Mouse (Mus musculus) thymus, adult 18-20 months (tissue): ENCODE measurements around the gene Zfp9.

ENCODE experiments used
- DNase-seq, 2 experiments: peaks; one replicate each; pipeline ENCODE4 v3.0.0; 2022; ENCODE audit warnings: mixed read lengths in 2 of 2

Zfp9 gene

DNA sequence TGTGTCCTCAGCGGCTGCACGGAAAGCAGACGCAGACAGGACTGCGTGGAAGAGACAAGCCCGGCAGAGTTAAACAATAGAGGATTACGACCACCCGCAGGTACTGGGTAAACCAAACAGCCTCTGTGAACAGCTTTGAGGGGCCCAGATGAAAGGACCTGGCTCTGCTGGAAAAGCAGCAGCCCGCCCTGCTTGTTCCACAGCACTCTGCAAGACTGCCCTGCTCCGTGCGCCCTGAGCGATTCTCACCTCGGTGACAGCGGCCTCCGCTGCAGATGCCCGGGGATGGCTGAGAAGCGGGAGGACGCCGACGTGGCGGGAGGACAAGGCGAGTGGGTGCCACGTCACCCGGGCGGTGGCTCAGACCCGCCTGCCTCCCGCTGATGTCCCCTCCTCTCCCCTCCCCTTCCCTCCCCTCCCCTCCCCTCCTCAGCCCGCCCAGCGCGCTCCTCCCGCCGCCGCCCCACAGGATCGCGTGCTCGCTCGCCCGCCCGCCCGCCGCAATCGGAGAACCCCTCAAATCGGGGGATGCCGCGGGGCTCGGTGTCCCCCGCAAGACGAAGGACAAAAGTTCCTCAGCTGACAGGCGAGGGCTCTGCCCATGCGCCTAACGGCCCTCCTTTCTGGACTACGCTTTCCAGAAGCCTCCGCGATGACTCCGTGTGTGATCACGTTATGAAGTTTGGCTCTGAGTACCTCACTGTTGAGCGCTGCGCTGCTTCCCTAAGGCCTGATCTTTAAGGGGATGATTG lies at the start of gene Zfp9:
Gene Zfp9 (minus strand): TSS at position 364 of the 752 bp plus-strand sequence.
- peak; percentile 17 to 20 for DNase-seq

DNA sequence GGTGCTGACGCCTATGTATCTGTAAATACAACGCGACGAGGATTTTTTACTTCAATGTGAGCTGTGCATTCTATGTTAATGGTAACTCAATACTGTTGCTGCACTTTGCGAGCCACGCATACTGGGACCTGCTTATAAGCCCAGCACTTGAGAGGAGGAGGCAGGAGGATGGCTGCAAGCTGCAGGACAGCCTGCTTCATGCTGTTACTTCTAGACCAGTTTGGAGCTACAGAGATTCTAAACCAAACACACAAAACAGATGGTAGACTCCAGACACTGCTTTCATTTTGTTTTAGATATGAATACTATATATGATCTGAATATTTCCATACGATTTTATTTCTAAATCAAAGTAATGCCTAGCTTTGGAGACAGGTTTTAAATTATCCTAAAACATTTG lies 41.5 kb upstream of the Zfp9 start:
- DNase-seq: no peak

DNA sequence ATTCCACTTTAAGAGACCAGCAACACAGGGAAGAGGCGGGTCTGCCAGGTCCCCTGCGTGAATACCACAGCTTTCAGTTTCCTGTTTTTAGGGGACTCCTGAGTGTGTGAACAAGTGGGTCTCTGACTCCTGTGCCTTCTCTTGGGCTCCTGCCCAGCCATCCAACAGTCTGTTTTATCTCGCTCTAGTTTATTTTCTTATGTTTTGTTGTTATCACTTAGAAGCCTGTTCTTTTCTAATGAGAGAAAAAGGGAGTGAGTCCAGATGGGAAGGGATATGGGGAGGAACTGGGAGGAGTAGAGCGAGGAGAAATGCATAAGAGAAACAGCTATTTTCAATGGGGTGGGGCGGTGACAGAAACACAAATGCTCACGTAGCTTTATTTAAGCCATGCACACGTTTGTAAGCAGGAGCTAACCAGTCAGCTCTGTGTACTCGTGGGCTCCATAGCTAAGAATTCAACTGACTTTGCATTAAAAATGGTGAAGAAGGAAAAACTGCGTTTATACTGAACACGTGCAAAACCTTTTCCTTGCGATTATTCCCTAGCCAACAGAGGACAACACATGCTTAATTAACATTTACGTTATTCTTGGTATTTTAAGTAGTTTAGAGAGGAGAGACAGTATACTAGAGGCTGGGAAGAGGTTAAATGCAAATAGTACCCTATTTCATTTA lies 34.4 kb upstream of the Zfp9 start:
- no peak for DNase-seq

DNA sequence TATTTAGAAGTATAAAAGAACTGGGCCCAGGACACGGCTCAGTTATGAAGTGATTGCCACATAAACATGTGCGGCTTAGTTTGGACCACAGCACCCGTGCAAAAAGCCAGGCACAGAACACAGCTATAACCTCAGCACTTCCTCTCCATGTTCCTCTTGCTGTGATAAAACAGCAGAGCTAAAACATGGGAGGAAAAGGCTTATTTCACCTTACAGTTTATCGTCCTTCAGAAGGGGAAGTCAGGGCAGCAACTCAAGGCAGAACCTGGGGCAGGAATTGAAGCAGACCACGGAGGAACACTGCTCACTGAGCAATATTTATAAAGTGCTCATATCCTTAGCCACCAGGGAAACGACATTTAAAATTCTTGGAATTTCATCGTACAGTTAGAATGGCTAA lies 19.9 kb upstream of the Zfp9 start:
- no peak for DNase-seq

DNA sequence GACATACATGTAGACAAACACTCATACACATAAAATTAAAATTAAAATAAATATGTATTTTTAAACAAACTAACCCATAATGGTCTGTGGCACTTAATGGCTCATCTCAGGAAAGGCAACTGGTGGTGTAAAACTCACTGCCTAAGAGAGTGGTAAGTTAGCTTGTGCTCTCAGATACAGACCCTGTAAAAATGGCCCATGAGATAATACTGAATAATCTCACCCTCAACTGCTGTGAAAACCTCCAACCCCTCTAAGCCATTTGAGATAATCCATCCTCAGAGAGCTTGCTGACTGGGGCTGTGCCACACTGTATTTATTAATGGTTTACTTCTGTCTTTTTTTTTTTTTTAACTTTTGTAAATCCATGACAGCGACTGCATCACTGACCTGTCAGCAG lies 3.0 kb upstream of the Zfp9 start:
- DNase-seq: no peak

DNA sequence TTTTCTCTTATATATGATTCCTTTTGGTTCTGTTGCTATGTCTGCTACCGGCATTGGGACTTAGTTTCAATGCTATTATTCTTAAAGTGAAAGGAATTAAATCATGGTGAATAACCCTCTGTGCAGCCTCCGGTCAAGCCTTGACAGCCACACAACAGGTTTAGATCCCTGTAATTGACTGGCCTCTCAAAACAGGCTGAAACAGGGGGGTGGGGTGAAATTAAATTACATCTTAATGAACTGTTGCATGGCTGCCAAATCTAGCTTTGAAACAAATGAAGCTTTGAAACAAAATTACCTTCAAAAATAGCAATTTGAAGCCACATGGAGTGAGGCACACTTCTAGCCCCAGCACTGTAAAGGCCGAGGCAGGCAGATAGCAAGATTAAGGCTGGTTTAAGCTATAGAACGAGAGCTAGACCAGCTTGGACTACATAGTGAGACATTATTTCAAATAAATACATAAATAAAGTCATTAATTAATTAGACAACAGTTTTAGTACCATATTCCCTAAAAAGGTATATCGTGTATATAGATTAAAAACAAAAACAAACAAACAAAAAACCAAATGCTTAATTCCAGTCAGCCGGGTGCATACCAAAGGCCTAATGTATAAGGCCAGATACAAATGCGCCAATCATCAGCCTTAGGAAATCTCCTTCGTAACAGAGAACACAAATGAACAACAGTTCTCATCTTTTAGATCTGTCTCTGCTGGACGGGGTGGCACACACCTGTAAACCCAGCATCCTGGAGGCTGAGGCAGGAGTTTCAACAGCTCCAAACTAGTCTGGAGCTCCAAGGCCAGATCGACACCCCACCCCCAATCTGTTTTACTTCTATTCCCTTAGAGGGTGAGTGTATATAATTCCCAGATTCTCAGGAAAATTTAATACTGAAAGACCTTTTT lies 990 bp downstream of the Zfp9 start:
- no peak for DNase-seq

DNA sequence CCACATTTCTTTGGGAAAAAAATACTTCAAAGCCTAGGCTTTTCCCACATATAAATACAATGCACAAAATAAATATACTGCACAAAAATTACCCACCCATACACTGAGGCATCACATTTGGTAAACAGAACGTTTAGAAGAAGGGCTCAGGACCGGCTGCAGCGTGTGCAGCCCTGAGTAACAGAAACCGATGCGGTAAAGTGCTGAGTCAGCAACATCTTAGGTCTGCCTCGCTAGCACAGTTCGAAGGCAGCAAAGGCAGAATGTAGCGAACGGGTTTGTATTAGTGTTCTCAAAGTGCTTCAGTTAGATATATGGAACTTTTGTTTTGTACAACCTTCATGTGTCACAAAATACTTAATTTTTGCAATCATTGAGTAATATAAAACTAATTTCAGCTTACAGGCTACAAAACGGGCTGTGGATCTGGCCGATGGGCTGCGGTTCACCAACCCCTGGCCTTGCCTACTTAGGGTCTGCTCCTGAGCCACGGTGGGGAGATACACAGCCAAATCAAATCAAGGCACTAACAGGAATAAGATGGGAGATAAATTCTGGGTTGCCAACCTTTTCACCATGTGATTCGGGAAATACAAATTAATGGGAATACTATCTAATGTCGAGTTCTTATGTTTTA lies 16.9 kb downstream of the Zfp9 start:
- no peak for DNase-seq

DNA sequence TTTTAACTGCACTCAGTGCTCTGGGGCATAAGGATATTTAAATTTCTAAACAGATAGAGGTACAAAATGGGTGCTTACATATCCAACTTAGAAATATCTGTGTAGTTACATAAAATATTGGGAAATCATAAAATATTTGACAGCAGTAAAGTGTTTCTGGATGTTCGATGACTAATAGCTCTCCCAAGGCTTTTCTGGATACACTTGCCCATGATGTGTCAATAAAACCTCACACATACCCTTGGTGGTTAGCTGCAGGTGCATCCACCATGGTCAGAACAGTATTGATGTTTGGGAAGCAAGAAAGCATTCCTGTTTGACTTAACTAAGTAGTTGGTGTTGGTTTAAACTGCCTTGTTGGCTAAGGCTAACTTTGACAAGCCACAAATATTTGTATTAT lies 21.4 kb downstream of the Zfp9 start:
- no peak for DNase-seq

DNA sequence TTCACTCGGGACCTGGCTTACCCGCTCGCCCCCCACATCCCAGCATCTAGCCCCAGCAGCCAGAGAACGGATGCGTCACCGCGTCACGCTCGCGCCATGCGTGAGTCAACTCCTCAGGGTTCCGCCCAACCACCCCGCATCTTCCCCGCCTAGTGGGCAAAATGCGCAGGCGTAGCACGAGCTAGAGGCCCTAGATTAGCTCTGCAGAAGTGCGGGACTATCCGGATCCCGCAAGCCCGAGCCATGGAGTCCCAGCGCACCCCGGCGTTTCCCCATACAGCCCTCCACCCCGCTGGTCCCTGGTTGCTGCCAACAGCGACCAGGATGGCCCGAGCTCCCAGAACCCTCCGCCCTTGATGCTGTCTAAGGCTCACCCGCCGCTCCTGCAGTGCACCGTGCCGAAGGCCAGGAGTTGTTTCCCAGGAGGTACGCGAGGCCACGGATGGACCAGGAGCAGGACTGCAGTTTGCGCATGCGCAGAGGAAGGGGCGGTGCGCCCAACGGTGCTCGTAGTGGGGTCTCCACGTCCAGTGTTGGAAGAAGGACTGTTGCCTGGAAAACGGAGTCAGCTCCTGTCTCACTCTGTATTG lies 24.0 kb downstream of the Zfp9 start, which contains the start of gene Zfp248:
Gene Zfp248 (minus strand): TSS at position 487 of the 590 bp plus-strand sequence.
- peak; percentile 60 to 63 for DNase-seq

DNA sequence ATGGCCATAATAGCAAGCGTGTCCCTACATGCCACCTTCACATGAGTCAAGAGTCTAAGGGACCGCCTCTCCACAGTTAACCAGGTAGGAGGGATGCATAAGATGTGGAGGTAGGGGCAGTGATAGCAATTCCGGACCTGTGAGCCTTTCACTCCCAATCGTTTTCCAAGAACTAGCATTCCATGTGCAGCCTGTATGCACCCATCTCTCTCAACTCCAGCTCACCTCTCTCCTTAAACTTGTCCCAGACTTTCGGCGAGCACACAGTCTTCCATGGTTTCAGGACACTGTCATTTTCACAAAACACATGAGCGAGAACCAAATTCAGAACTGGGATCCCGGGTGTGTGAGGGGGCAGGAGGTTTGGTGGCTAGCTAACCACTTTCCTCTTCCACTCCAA lies 24.7 kb downstream of the Zfp9 start:
- DNase-seq: no peak

DNA sequence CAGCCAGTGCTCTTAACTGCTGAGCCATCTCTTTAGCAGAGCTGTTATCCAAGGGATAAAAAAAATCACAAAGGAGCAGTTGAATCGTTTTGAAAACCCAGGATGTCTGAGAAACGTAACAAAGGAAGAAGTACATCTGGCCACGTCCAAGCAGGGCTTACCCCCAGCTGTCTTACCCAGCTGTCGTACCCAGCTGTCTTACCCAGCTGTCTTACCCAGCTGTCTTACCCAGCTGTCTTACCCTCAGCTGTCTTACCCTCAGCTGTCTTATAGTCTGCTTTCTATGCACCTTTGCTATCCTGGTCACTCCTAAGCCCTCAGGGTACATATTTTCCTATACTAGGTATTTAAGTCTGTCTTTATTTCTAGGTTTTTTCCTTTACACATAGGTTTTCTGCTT lies 47.6 kb downstream of the Zfp9 start:
- DNase-seq: no peak

DNA sequence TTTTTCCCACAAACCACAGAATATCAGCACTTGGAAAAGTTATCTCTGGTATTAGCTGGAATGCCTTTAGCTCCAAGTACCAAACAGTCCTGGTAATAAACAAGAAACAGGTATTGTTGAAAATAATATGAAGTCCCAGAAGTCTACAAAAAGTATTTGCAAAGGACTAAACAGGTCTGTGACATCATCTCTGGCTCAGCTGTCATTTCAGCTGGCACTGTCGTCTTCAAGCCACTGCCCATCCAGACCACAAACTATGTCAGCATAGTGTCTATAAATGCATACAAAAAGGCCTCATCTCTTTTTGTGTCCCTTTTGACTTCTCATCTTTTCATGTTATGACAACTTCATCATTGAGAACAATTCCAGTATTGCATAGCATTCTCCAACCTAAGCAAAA lies 52.5 kb downstream of the Zfp9 start:
- no peak for DNase-seq

DNA sequence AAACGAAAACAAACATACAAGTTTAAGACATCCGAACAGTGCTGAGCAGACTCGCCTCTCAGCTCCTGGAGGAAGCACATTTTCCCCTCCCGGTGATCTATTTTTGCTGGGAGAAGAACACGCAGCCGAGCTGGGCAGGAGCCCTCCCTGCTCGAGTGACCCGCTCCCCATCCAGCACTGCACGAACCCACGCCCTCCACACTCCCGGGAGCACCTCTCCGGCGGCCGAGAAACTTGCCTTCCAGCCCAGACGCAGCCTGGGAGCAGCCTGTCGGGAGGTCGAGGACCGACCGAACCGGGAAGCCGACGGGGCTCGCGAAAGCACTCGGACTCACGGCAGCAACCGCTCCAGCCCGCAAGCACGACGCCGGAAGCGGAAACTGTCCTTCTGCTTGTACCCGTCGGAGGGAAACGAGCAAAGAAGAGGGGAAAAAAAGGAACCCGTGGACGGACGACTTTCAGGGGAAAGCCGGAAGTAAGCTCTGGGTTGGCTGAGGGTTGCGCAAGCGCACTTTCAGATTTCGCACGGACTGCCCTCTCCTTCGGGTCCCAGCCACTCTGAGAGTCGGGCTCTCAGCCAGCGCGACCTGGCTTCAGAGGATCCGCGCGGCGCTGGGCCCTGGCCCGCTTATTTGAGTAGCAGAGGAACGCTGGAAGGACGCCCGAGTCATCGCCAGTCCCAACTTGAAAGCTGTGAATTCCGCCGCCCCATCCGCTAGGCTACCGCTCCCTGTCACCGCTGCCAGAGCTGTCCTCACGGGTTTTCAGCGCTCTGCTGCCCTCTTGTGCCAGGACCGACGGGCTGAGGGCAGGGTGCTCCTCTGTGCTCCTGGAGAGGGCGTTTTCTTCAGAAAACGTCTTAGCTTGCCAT lies 59.8 kb downstream of the Zfp9 start, which contains the start of gene Bms1:
Gene Bms1 (minus strand): TSS at position 425 of the 871 bp plus-strand sequence.
- DNase-seq: peak; percentile 81 to 88
